Mouse (Mus musculus): Measurements from ENCODE around the gene Rpgrip1.

The Rpgrip1 gene

GRCm38 (mm10) chr14:52118456-52118822, 7.9 kb downstream of the Rpgrip1 start:
- intact Hi-C loops (cut with DNase I) = no loop called here

GRCm38 (mm10) chr14:52118823-52119608, 8.5 kb downstream of the Rpgrip1 start:
- intact Hi-C loops (cut with DNase I) = no loop called here

- intact Hi-C loops (cut with DNase I) = loop anchor here (5.0 kb wide), 1 partner anchor 72 kb away; no protein-coding TSS in a partner anchor
These were observed 9.7 kb downstream of the Rpgrip1 start for GRCm38 (mm10) chr14:52120169-52120568.

GRCm38 (mm10) chr14:52123918-52124317, 13.4 kb downstream of the Rpgrip1 start:
- intact Hi-C loops (cut with DNase I) = loop anchor here (5.0 kb wide), 1 partner anchor 68 kb away; no protein-coding TSS in a partner anchor

- intact Hi-C loops (cut with DNase I) = loop anchor here (5.0 kb wide), 2 partner anchors 68 to 218 kb away; no protein-coding TSS in a partner anchor
These were observed 14.1 kb downstream of the Rpgrip1 start for GRCm38 (mm10) chr14:52124636-52125035.

- intact Hi-C loops (cut with DNase I) = no loop called here
These were observed 23.1 kb downstream of the Rpgrip1 start for GRCm38 (mm10) chr14:52133584-52133983.

GRCm38 (mm10) chr14:52140577-52141444, 30.3 kb downstream of the Rpgrip1 start:
- intact Hi-C loops (cut with DNase I) = no loop called here

- intact Hi-C loops (cut with DNase I) = no loop called here
These were observed 31.1 kb downstream of the Rpgrip1 start for GRCm38 (mm10) chr14:52141445-52142127.

GRCm38 (mm10) chr14:52144165-52144564, 33.7 kb downstream of the Rpgrip1 start:
- intact Hi-C loops (cut with DNase I) = no loop called here

- intact Hi-C loops (cut with DNase I) = no loop called here
These were observed 36.0 kb downstream of the Rpgrip1 start for GRCm38 (mm10) chr14:52146540-52146939.

GRCm38 (mm10) chr14:52149888-52150287, 39.4 kb downstream of the Rpgrip1 start:
- intact Hi-C loops (cut with DNase I) = no loop called here

- intact Hi-C loops (cut with DNase I) = no loop called here
These were observed 41.7 kb downstream of the Rpgrip1 start for GRCm38 (mm10) chr14:52152179-52152578.

GRCm38 (mm10) chr14:52152613-52153012, 42.1 kb downstream of the Rpgrip1 start:
- intact Hi-C loops (cut with DNase I) = no loop called here

- intact Hi-C loops (cut with DNase I) = no loop called here
These were observed 44.5 kb downstream of the Rpgrip1 start for GRCm38 (mm10) chr14:52155008-52155407.

GRCm38 (mm10) chr14:52160911-52161310, 50.4 kb downstream of the Rpgrip1 start:
- intact Hi-C loops (cut with DNase I) = no loop called here

- intact Hi-C loops (cut with DNase I) = no loop called here
These were observed 56.1 kb downstream of the Rpgrip1 start for GRCm38 (mm10) chr14:52166571-52166970.

- intact Hi-C loops (cut with DNase I) = no loop called here
These were observed 78.3 kb downstream of the Rpgrip1 start for GRCm38 (mm10) chr14:52188788-52189187.

GRCm38 (mm10) chr14:52189519-52189918, 79.0 kb downstream of the Rpgrip1 start:
- intact Hi-C loops (cut with DNase I) = no loop called here

- intact Hi-C loops (cut with DNase I) = loop anchor here (2.0 to 5.0 kb wide), 2 partner anchors 69 to 150 kb away; no protein-coding TSS in a partner anchor
These were observed 80.3 kb downstream of the Rpgrip1 start for GRCm38 (mm10) chr14:52190740-52191359.

- intact Hi-C loops (cut with DNase I) = no loop called here
These were observed 85.2 kb downstream of the Rpgrip1 start for GRCm38 (mm10) chr14:52195691-52196090.
